Mouse (Mus musculus) kidney, embryonic 14.5 days (tissue): Measurements from ENCODE around the gene Acsl5. TPM values are rescaled to one million over a fixed set of nuclear protein-coding genes. Genes with fewer than 3 reads are reported as not detected.

Source experiments
- ATAC-seq: fragments of 200-750 bp; cut with Nextera tagmentation; 2 replicates; pipeline ENCODE4 v1.8.0; 2017; ENCODE audit warnings: moderate number of reproducible peaks, mild to moderate bottlenecking, moderate TSS enrichment, moderate library complexity; ENCODE audit not compliant: low FRiP score, low TSS enrichment
- H3K27ac ChIP-seq: fragments of 300-500 bp; sonication (generic); 2 replicates; pipeline ENCODE4 v1.5.1; 2014; ENCODE audit warnings: low read depth, mild to moderate bottlenecking, low read length, moderate library complexity, mixed read lengths
- H3K27me3 ChIP-seq: fragments of 300-500 bp; sonication (generic); 2 replicates; pipeline ENCODE4 v1.6.1; 2014; ENCODE audit warnings: mild to moderate bottlenecking, low read length; ENCODE audit not compliant: control insufficient read depth, insufficient read depth
- H3K36me3 ChIP-seq: fragments of 300-500 bp; sonication (generic); 2 replicates; pipeline ENCODE4 v1.6.1; 2014; ENCODE audit warnings: low read length, mixed read lengths; ENCODE audit not compliant: control insufficient read depth, insufficient read depth
- H3K4me1 ChIP-seq: fragments of 300-500 bp; sonication (generic); 2 replicates; pipeline ENCODE4 v1.6.1; 2014; ENCODE audit warnings: low read length, mixed read lengths; ENCODE audit not compliant: control insufficient read depth, insufficient read depth
- H3K4me2 ChIP-seq: fragments of 300-500 bp; sonication (generic); replicated peaks from 2 replicates; pipeline ENCODE4 v1.6.1; 2014; ENCODE audit warnings: low read depth, mild to moderate bottlenecking, low read length
- H3K4me3 ChIP-seq: fragments of 300-500 bp; sonication (generic); 2 replicates; pipeline ENCODE4 v1.5.1; 2014; ENCODE audit warnings: mild to moderate bottlenecking, low read length
- H3K9ac ChIP-seq: fragments of 300-500 bp; sonication (generic); 2 replicates; pipeline ENCODE4 v1.6.1; 2014; ENCODE audit warnings: low read depth, mild to moderate bottlenecking, low read length, moderate library complexity
- H3K9me3 ChIP-seq: fragments of 300-500 bp; sonication (generic); 2 replicates; pipeline ENCODE4 v1.6.1; 2016; ENCODE audit warnings: low read length; ENCODE audit not compliant: control insufficient read depth
- WGBS: fragments of 180-500 bp; shearing (Covaris S2); extraction: QIAGEN DNeasy Blood & Tissue Kit; methylation state at CpG from one replicate; pipeline ENCODE4 v1.1.7; 2014; 5-methylcytosine and 5-hydroxymethylcytosine counted together
- polyA plus RNA-seq: library from polyadenylated mRNA; unstranded; fragments of >200 nt; fragmentation: Nextera tagmentation; extraction: Ambion mirVana; gene quantifications from 2 replicates; pipeline ENCODE4 v1.2.1, GENCODE M21; 2014

The Acsl5 gene
- polyA plus RNA-seq, 1 experiment from 2014 or later, result 38.1 TPM

- Histone ChIP-seq H3K4me3 (no peak overlapping the region), H3K4me1 (peaks cover 20% of the 10 kb centered on the region), H3K4me2 (no peak overlapping the region), H3K36me3 (no peaks in the 10 kb centered on the region), H3K9ac (no peak overlapping the region), H3K27ac (no peak overlapping the region), H3K9me3 (no peaks in the 10 kb centered on the region), H3K27me3 (no peaks in the 10 kb centered on the region)
- WGBS, result 83% methylated on average over 3 of the region's 3 CpGs
- ATAC-seq, result no peak
Observed at GRCm38 (mm10) chr19:55265269-55265668, 13.5 kb downstream of the Acsl5 start.

GRCm38 (mm10) chr19:55266786-55267185, 15.0 kb downstream of the Acsl5 start:
- Histone ChIP-seq H3K36me3 (no peaks in the 10 kb centered on the region), H3K27ac (no peak overlapping the region), H3K4me2 (no peak overlapping the region), H3K9me3 (no peaks in the 10 kb centered on the region), H3K4me3 (no peak overlapping the region), H3K9ac (no peak overlapping the region), H3K27me3 (no peaks in the 10 kb centered on the region), H3K4me1 (peaks cover 18% of the 10 kb centered on the region)
- 73% methylated on average over 3 of the region's 3 CpGs for WGBS
- ATAC-seq, result no peak

- Histone ChIP-seq H3K4me2 (no peak overlapping the region), H3K9me3 (no peaks in the 10 kb centered on the region), H3K4me3 (no peak overlapping the region), H3K27ac (peak overlapping the region; percentile 56; the same call in 1 of the 2 replicates), H3K9ac (no peak overlapping the region), H3K36me3 (no peaks in the 10 kb centered on the region), H3K27me3 (no peaks in the 10 kb centered on the region), H3K4me1 (peaks cover 18% of the 10 kb centered on the region)
- ATAC-seq, result peak; percentile 66; the same call in 1 of the 2 replicates
- 43% methylated on average over 3 of the region's 3 CpGs for WGBS
Observed at GRCm38 (mm10) chr19:55268150-55268549, 16.4 kb downstream of the Acsl5 start.

- ATAC-seq, result no peak
- WGBS, result 62% methylated on average over 5 of the region's 5 CpGs
- peak overlapping the region; percentile 56; the same call in 1 of the 2 replicates for H3K27ac ChIP-seq
Observed at GRCm38 (mm10) chr19:55269051-55269450, 17.3 kb downstream of the Acsl5 start.

GRCm38 (mm10) chr19:55271448-55271847, 19.7 kb downstream of the Acsl5 start:
- Histone ChIP-seq H3K4me2 (no peak overlapping the region), H3K9me3 (no peaks in the 10 kb centered on the region), H3K27ac (peak overlapping the region; percentile 43; the same call in 1 of the 2 replicates), H3K4me3 (no peak overlapping the region), H3K27me3 (no peaks in the 10 kb centered on the region), H3K9ac (no peak overlapping the region), H3K36me3 (0 out of 2 replicates have a peak, but pooled peaks cover 3% of the 10 kb centered on the region), H3K4me1 (peaks cover 18% of the 10 kb centered on the region)
- 42% methylated on average over 3 of the region's 3 CpGs for WGBS
- ATAC-seq, result peak; percentile 63; the same call in 1 of the 2 replicates

More at GRCm38 (mm10) chr19:55269051-55269450, 17.3 kb downstream of the Acsl5 start:
- H3K36me3 ChIP-seq, result 0 out of 2 replicates have a peak, but pooled peaks cover 3% of the 10 kb centered on the region
- H3K9ac ChIP-seq, result no peak overlapping the region
- H3K4me3 ChIP-seq, result no peak overlapping the region
- H3K4me1 ChIP-seq, result peaks cover 18% of the 10 kb centered on the region
- H3K4me2 ChIP-seq, result no peak overlapping the region
- H3K9me3 ChIP-seq, result no peaks in the 10 kb centered on the region
- H3K27me3 ChIP-seq, result no peaks in the 10 kb centered on the region

- Histone ChIP-seq H3K9ac (no peak overlapping the region), H3K36me3 (0 out of 2 replicates have a peak, but pooled peaks cover 8% of the 10 kb centered on the region), H3K4me3 (no peak overlapping the region), H3K4me2 (no peak overlapping the region), H3K27me3 (no peaks in the 10 kb centered on the region), H3K4me1 (peaks cover 11% of the 10 kb centered on the region), H3K9me3 (no peaks in the 10 kb centered on the region), H3K27ac (no peak overlapping the region)
- ATAC-seq, result no peak
- 84% methylated on average over 6 of the region's 6 CpGs for WGBS
Observed at GRCm38 (mm10) chr19:55273340-55273739, 21.6 kb downstream of the Acsl5 start.

GRCm38 (mm10) chr19:55276100-55276499, 24.4 kb downstream of the Acsl5 start:
- Histone ChIP-seq H3K27me3 (no peaks in the 10 kb centered on the region), H3K9ac (no peak overlapping the region), H3K4me1 (no peaks in the 10 kb centered on the region), H3K9me3 (no peaks in the 10 kb centered on the region), H3K27ac (no peak overlapping the region), H3K4me3 (no peak overlapping the region), H3K36me3 (peaks cover 16% of the 10 kb centered on the region; the same call in 1 of the 2 replicates), H3K4me2 (no peak overlapping the region)
- WGBS, result 91% methylated on average over 4 of the region's 4 CpGs
- no peak for ATAC-seq

- WGBS, result 91% methylated on average over 3 of the region's 3 CpGs
- Histone ChIP-seq H3K27ac (no peak overlapping the region), H3K4me2 (no peak overlapping the region), H3K4me3 (no peak overlapping the region), H3K27me3 (no peaks in the 10 kb centered on the region), H3K9me3 (no peaks in the 10 kb centered on the region), H3K36me3 (peaks cover 20% of the 10 kb centered on the region; the same call in 1 of the 2 replicates), H3K4me1 (no peaks in the 10 kb centered on the region), H3K9ac (no peak overlapping the region)
- no peak for ATAC-seq
Observed at GRCm38 (mm10) chr19:55276770-55277169, 25.0 kb downstream of the Acsl5 start.

- Histone ChIP-seq H3K27me3 (no peaks in the 10 kb centered on the region), H3K9ac (no peak overlapping the region), H3K4me2 (no peak overlapping the region), H3K4me3 (no peak overlapping the region), H3K4me1 (no peaks in the 10 kb centered on the region), H3K9me3 (no peaks in the 10 kb centered on the region), H3K36me3 (peaks cover 30% of the 10 kb centered on the region), H3K27ac (no peak overlapping the region)
- WGBS, result 94% methylated on average over 4 of the region's 4 CpGs
- ATAC-seq, result no peak
Observed at GRCm38 (mm10) chr19:55284093-55284492, 32.4 kb downstream of the Acsl5 start.
